Mouse (Mus musculus) hindlimb bud, embryonic 11.5 days (tissue): ENCODE measurements at regions not wholly inside any gene's neighbourhood (a gene's known extent, or its start where the extent isn't known, plus 50 kb on each side); places are given as distances from the start of the nearest gene placed in this dataset.
"Not testable (repeated sequence)": the region's sequence is repeated elsewhere in the genome, so short reads cannot be mapped to it uniquely, and the experiment has no call there.

Experiments
- DNase-seq: peaks from one replicate; pipeline ENCODE4 v3.0.0-alpha.2; 2012; ENCODE audit warnings: low read depth, low spot score; ENCODE audit errors: extremely low spot score

GRCm38 (mm10) chr1:79379736-79380135 lies 60.2 kb downstream of the Scg2 start:
- no peak for DNase-seq

- no peak for DNase-seq
Observed at GRCm38 (mm10) chr1:79374811-79375210, 65.1 kb downstream of the Scg2 start.

DNA sequence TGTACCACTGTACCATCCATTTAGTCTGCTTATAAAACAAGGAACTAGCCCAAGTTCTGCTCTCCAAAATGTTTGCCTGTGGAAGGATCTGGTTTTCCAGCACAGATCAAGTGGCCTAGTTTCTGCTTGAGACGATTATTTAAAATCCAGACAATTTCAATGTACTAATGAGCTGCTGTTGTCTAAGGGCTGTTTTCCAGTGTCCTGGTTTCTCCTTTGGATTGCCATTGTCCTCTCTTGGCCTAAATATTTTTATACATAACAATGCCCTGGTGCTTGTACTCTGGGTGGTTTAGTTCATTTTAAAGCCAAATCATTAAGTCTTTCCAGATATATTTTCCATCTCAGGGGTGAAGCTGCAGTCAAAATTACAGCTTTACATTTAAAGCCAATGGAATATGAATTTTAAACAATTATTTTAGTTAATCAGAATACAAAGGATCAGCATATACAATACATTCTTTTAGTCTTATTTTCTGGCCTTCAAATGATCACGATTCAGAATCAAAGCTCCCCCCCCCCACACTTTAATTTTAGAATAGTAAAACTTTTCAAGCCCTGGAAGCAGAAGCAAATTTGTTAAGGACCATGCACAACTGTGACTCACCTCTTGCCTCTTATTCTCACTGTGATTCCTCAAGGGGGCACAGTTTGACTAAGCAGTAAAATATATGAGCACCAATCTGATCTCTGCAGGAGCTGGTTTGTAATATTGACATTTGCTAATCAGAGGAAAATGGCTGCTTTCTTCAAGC lies 82.5 kb downstream of the Scg2 start:
- no peak for DNase-seq

DNA sequence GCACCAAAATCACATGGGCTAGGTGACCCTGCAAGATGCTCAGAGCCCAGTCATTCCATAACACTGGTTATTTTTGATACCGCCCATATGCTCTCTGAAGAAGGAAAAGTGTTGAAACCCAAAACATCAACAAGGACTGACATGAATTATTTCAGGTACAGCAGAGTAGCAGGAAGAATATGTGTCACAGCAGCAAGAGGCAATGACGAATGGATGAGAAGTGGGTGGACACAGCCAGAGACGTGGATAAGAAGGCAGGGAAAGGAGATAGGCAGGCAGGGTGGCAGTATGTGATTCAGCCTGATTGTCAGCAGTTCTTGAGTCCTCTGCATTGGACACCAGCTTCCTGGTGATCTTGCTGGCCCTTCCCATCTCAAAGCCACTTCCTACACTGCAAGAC lies 93.4 kb downstream of the Scg2 start:
- DNase-seq = no peak

DNA sequence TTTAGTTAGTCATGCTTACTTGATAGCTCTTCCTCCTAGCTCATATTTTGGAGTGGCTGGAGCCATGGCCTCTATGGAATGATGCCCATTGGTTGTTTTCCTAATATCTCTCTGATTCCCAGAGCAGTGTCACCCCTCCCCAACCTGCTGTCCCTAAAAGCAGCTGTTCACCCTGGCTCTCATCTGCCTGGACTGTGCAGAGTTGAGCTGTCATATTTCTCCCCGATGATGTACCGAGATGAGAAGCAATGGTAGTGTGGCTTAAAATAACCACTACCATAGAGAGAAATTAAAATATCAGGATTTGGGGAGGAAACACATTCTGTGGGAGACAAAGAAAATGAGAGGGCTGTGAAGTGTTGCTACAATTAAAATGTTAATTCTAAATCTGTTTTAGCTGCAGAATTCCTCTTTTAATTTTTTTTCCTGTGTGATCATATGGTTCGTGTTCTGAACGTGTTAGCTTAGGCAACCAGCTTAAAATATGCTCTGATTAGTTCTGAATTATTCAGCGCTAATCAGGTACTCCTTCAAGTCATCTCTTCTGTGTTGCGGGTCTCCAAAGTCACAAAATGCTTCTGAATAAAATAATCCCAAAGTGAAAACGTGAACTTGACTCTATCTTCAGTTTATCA lies 104.3 kb downstream of the Scg2 start:
- no peak for DNase-seq

- DNase-seq = no peak
Observed at GRCm38 (mm10) chr1:79317194-79317593, 122.7 kb downstream of the Scg2 start.

DNA sequence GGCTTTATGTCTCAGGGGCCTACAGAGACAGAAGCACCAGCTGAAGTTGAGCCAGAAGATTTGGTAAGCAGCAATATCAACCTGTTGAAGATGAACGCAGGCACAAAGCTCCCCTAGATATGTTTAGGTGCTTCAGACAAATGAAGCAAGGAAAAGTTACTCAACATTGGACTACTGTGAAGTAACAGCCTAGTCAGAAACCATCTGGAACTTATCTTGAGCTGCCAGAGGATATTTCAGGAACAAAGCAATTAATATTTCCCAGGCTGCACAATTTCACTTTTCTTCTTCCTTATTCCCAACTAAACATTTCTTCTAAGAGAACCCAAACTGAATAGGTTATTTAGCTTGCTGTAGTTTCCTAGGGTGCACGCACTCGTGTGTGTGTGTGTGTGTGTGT lies 125.1 kb downstream of the Scg2 start:
- DNase-seq = no peak

DNA sequence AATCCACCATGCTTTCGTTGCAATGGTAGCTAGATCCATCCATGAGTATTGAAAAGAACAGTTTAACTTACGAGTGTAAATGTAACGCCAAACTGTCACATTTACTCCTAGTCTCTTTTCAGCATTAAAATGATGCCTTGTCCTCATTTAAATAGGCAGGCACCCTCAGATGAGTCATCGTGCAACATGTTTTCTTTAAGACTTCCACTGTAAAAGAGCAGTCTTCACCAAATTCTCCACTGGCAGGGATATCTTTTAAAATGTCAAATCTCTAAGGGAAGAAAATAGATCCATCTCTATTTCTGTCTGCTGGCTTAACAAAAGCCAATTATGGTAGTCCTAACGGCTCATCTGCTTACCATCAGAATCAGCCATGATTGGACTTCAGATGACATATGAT lies 127.8 kb downstream of the Scg2 start:
- DNase-seq = no peak

- no peak for DNase-seq
Observed at GRCm38 (mm10) chr1:79303602-79304001, 136.3 kb downstream of the Scg2 start.

DNA sequence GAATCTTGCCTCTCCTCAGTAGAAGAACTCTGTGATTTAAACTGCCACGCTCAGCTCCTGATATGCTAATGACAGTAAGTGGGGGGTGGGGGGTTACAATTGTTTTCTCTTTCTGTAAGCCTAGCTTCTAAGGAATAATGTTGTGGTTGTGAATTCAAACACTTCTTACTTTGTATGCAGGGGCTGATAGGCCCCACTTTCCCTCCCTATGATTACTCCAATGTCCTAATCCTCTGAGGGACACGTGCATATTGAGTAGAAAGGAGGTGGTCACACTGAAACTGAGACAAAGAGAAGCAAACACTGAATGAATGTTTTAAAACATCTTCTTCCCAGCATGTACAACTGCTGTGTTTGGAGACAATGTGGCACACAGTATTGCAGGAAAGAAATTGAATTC lies 140.3 kb downstream of the Scg2 start:
- no peak for DNase-seq

DNA sequence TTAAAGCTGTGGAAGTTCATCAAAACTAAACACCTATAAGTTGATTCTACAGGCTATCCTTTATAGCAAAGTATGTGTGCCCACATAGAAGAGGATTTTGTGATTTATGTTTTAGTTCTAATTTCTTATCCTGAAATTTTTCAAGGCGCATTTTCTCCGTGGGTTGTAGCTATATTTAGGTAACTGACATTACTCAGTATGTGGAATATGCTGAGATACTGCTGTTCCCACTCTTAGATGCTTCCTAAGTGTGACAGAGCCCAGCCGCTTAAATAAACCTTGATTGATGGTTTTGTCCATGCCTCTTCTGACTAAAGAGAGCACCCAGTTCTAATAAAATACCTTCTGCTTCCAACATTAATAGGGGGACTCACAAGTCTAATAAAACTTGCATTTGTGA lies 180.2 kb downstream of the Scg2 start:
- no peak for DNase-seq

DNA sequence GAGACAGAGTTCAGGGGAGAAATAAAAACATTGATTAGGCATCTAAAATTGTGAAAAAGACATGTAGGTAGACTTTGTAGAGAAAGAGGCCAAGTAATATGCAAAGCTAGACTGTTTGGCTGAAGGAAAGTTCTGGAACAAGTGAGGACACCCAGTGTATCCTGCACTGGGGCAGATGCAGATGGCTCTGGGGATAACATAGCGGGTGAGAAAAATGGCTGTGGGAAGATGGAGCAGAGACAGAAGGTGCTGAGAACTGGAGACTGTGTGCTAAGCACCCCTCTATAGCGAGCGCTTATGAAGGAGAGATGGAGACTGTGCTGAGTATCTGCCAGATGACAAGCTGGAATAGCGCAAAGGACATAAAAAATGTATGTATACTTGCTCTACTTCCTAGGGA lies 226.9 kb downstream of the Scg2 start:
- DNase-seq = no peak

DNA sequence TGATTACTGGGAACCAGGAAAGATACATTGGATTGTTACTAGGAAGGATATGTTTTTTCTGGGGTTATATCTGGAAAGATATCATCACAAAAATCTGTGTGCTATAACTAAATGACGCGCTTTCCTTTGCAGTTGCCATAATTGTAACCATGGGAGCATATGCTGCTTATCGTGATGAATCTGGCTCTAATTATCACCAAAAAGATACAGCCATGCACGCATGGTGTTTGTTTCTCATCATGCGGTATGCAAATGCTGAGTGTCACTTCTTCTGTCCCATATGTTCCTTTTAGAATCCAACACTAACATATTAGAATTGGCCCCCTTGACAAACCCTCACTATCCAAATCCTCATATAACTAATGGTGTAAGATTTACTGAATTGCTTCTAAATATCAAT lies 227.4 kb downstream of the Scg2 start:
- no peak for DNase-seq

DNA sequence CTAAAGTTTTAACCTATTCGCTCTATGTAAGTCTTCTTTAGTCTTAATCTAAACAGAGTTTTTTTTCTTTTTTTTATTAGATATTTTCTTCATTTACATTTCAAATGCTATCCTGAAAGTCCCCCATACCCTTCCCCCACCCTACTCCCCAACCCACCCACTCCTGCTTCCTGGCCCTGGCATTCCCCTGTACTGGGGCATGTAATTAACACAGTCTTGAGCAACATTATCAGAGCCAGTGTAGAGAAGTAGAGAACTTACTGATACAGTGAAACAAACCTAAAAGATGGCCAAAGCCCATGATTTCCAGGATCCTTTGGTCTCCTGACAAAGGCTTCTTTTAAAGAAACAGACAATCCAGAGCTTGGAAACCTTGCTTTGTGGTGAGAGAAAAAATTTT lies 227.9 kb downstream of the Scg2 start:
- DNase-seq = not testable (repeated sequence)

DNA sequence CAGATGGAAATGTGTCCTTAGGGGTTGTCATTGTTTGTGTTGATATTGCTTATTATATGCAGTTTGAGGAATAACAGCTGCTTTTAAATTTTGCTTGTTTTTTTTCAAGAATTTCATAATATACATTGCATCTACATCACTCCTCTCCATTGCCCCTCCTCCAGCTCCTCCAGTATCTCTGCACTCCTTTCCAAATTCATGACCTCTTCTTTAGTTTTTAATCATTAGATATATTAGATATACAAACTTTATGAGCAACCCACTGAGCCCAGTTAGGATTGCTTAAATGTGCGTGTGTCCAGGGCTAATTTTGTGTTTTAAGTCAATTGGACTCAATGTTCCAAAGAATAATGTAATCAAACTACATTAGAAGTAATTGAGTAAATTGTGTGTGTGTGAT lies 232.7 kb downstream of the Scg2 start:
- no peak for DNase-seq

GRCm38 (mm10) chr1:79197682-79198081 lies 242.2 kb downstream of the Scg2 start:
- DNase-seq = no peak

GRCm38 (mm10) chr1:79191031-79191430 lies 248.9 kb downstream of the Scg2 start:
- no peak for DNase-seq

DNA sequence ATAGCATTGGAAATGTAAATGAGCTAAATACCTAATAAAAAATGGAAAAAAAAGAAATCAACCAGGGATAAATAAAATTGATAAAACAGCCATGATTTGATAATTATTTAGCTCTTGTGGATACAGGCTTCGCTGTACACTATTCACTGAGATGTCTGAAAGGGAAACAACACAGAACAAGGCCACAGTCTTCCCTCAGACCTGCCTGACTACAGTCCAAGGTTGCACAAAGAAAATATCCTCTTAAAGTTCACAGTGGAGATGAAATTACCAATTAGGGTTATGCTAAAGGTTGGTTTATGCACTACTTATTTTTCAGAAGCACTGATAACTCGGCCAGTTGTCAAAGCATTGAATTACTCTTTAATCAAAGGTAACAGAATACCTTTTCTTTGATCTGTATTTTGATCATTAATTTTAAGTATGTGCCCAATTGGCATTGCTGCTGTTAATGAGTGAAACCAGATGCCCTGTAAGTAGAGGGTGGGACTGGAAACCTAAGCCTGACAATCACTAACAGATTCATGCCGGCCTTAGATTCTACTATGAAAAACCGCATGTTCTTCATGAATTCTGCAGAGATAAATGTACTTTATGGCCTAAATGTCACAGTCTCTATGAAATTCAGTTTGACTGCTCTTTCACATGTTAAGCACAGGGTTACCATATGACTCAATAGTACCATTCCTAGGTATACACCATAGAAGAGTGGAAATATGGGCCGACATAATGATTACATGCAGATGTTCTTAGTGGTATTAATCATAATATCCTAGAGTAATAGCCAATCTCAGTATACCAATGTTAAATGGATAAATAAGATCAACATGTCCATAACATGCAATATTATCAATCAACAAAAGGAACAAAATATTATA lies 256.1 kb downstream of the Scg2 start:
- peak; percentile 66 for DNase-seq

GRCm38 (mm10) chr1:79144113-79144512 lies 295.8 kb downstream of the Scg2 start:
- DNase-seq = no peak
